Mouse (Mus musculus) hindlimb bud, embryonic 11.5 days (tissue): ENCODE measurements around the gene Amh.
"Not testable (repeated sequence)": the region's sequence is repeated elsewhere in the genome, so short reads cannot be mapped to it uniquely, and the experiment has no call there.

Experiments
- DNase-seq: peaks from one replicate; pipeline ENCODE4 v3.0.0-alpha.2; 2012; ENCODE audit warnings: low read depth, low spot score; ENCODE audit errors: extremely low spot score

Amh gene

DNA sequence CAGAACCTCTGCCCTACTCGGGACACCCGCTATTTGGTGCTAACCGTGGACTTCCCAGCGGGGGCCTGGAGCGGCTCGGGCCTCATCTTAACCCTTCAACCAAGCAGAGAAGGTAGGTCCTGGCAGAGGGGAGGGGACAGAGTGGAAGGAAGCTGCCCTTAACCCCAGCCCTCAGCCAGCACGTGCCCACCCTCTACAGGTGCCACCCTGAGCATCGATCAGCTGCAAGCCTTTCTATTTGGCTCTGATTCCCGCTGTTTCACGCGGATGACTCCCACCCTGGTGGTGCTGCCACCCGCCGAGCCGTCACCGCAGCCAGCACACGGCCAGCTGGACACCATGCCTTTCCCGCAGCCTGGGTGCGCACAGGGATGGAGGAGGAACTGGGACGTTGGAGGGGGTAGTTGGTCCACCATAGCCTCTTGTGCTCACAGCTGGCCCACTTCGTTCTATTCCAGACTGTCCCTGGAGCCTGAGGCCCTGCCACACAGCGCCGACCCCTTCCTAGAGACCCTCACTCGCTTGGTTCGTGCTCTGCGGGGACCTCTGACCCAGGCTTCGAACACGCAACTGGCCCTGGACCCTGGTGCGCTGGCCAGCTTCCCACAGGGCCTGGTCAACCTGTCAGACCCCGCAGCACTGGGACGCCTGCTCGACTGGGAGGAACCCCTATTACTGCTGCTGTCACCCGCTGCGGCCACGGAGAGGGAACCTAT, 1.5 kb downstream of the Amh start:
- no peak for DNase-seq

GRCm38 (mm10) chr10:80807057-80807627, 2.1 kb downstream of the Amh start:
- DNase-seq = no peak

DNA sequence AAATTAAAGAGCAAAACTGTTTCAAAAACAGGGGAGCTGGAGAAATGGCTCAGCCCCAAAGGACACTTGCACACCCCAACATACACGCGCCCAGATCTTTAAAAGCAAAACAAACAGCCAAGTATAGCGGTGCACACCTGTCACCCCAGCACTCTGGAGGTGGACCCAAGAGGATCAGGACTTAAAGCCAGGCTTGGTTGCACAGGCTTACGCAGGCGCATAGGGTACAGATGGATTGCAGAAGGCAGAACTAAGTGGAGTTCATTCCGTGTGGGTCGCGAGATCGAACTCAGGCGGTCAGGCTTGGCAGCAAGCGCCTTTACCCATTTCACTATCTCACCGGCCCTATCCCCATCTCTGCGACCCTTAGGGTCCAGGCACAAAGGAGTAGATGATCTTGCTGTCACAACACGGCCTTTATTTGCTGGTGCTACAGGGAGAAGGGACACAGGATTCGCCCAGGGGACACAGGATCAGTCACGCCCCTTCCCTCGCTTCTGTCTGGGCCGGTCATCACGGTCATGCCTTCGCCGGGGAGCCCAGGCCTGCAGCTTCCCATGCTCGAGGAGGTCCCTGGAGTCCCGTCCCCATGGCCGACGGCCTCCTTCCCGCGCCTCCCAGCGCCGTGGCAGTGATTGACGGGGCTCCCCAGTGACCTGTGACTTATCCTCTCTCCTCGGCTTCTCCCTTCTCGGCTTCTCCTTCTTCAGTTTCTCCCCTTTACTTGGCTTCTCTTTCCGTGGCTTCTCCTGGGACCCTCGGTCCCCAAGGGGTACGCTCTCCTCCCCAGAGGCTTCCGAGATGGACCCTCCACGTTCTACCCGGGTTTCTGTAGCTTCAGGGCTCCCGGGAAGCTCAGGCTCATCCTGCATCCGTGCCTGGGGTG, 3.3 kb downstream of the Amh start:
- DNase-seq = no peak

- DNase-seq = no peak
Observed at GRCm38 (mm10) chr10:80808985-80809632, 4.1 kb downstream of the Amh start.

- DNase-seq = no peak
Observed at GRCm38 (mm10) chr10:80810084-80810483, 5.0 kb downstream of the Amh start.

DNA sequence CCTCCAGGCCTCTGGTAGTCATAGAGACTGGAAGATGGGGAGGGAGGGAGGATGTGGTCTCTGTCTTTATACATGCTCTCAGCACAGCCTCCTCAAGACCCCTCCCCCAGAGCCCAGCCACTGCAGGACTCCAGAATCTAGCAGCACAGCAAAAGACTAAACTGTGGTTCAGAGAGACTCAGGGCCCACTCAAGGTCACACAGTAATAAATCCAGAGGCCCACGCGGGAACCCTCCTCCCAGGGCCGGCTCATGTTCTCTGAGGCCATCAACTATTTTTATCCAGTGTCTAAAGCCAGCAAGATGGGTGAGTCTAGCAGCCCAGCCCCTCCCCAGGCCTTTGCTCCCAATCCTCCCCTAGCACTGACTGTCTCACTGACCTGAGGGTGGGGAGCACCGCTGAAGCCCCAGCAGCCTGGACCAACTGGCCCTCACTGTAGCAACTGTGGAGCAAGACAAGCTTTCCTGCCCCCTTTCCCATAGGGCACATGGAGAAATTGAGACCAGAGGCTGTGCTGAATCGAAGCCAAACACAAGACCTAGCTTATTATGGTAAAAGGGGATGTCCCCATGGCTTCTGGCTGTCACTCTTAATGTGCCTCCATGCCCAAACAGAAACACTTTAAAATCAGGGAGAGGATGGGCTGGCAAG, 7.5 kb downstream of the Amh start:
- DNase-seq = no peak

DNA sequence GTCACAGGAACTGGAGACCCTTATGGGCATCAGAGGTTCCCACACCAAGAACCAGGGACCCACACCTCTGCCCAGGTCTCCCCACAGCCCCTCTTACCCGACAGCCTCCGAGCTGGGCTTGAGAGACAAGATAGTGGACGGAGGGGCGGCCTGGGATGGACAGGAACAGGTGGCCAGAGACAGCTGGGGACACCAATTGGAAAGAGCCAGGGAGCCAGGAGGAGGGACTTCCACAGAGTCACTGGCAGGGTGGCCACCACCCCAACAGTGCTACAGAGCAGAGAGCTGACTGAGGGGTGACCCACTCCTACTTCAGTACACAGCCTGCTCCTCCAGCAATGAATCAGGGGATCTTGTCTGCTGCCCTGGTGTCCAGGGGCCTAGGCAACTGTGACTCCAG, 8.3 kb downstream of the Amh start, which contains the start of gene Jsrp1:
Gene Jsrp1, minus strand, starts transcription at position 133 of the 400 bp plus-strand sequence.
- no peak for DNase-seq

- DNase-seq = no peak
Observed at GRCm38 (mm10) chr10:80814800-80815199, 9.8 kb downstream of the Amh start.

- DNase-seq = not testable (repeated sequence)
Observed at GRCm38 (mm10) chr10:80816303-80816702, 11.3 kb downstream of the Amh start.

GRCm38 (mm10) chr10:80817164-80817563, 12.1 kb downstream of the Amh start:
- no peak for DNase-seq

DNA sequence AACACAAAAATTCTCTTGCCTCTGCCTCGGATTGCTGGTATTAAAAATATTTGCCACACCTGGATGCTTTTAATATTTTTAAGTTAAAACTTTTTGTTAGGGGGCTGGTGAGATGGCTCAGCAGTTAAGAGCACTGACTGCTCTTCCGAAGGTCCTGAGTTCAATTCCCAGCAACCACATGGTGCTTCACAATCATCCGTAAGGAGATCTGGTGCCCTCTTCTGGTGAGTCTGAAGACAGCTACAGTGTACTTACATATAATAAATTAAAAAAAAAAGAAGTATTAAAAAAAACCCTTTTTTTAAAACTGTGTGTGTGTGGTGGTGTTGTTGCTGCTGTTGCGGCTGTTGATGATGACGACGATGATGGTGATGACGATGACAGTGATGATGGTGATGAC, 12.9 kb downstream of the Amh start:
- DNase-seq = not testable (repeated sequence)

- DNase-seq = no peak
Observed at GRCm38 (mm10) chr10:80818599-80819281, 13.7 kb downstream of the Amh start.

DNA sequence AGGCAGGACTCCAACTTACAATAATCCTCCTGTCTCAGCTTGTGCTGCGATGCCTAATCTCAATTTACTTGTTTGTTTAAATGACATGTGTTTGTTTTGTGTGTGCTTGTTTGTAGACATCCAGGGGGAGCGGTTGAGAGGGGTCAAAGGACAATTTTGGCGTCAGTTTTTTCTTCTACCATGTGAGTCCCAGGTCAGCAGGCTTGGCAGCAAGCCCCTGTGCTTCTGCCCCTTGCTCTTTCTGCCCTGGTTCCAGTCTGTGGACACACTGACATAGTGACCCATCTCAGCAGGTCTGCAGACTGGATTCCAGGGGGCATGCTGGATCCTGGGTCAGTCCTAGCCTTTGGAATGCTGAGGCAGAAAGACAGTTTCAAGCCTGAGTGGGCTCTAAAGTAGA, 14.4 kb downstream of the Amh start:
- no peak for DNase-seq

DNA sequence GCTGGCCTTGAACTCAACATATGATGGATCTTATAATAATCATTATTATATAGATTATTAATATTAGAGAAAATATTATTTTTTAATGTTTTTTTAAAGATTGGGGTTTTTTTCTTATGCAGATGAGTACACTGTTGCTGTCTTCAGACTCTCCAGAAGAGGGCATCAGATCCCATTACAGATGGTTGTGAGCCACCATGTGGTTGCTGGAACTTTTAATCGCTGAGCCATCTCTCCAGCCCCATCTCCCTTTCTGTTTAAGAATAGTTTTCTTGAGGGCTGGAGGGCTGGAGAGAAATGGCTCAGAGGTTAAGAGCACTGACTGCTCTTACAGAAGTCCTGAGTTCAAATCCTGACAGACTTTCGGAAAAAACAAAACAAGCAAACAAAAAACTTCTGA, 16.9 kb downstream of the Amh start:
- DNase-seq = no peak

DNA sequence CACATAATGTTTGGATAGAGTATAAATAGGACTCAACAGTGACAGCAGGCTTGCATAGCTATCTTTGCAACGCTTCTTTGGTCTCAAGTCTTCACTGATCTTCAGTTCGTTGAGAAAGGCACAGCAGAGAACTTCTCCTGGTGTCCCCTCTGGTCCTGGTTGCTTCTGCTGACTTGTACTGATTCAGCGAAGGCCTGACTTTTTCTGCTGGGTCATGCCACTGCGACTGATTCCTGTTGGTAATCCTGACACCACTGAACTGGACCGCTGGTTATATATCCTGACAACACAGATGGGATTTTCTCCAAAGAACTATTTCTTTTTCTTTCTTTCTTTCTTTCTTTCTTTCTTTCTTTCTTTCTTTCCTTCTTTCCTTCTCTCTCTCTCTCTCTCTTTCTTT, 17.5 kb downstream of the Amh start:
- no peak for DNase-seq

- no peak for DNase-seq
Observed at GRCm38 (mm10) chr10:80823316-80823715, 18.3 kb downstream of the Amh start.

DNA sequence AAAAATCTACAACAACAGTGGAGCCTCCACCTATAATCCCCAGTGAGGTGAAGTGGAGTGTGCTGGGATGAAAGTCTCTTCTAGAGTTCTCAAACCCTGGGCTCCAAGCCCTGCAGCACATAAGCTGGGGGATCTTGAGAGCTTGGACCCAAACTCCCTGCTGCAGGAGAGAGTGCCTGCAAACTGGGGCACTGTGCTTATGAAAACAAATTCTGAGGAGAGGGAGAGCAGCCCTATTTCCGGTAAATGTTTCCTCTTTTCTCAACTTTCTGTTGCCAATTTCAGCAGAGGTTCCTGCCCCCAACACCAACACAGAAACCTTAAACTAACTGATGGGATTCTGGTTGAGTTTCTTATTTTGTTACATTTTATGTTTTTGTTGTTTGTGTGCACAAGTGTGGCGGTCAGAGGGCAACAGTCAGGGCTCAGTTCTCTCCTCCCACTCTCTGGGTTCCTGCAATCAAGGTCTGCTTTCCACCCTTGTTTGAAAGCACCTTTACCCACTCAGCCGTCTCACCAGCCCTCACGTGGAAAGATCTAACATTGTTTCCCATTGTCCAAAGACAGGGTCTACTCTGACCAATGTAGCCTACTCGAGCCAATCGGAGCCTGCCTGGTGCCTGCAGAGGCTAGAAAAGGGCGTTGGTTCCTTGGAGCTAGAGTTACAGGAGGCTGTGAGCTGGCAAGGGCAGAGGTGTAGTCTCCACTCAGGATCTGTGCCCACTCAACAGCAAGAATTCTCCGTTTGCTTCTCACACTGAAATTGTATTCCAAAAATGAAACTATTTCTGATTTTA, 19.0 kb downstream of the Amh start:
- no peak for DNase-seq

- no peak for DNase-seq
Observed at GRCm38 (mm10) chr10:80824827-80825226, 19.8 kb downstream of the Amh start.
